Mouse (Mus musculus): ENCODE measurements at regions not wholly inside any gene's neighbourhood (a gene's known extent, or its start where the extent isn't known, plus 50 kb on each side); places are given as distances from the start of the nearest gene placed in this dataset.

DNA sequence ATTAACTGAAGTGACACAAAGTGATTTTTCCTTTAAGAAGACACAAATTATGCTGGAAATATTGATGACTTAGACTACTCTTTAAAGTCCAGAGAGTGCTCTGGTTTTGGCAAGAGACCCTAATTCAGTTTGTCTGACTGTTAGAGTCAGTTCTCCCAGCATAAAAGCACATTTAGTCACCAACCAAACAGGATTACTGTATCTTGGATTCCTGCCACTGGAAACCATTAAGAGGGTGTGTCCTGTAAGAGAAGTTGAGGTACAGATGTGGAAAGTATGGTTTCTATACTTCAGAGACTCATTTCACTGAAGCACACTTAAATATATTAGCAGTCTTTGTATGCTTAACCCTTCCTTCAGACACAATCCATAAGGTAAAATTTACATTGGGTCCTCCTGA, 745.3 kb downstream of the Hdgfl1 start:
- no peak for TF ChIP-seq CTCF (IDR thresholded peaks at IDR 0.05; ENCODE audit: insufficient read depth, low read length)
- no peak for TF ChIP-seq POLR2A (IDR thresholded peaks at IDR 0.05; ENCODE audit: borderline replicate concordance, extremely low read depth, low read depth, low read length)

Data from lung, adult 2 months (tissue).